Mouse (Mus musculus): ENCODE measurements at regions not wholly inside any gene's neighbourhood (a gene's known extent, or its start where the extent isn't known, plus 50 kb on each side); places are given as distances from the start of the nearest gene placed in this dataset.

DNA sequence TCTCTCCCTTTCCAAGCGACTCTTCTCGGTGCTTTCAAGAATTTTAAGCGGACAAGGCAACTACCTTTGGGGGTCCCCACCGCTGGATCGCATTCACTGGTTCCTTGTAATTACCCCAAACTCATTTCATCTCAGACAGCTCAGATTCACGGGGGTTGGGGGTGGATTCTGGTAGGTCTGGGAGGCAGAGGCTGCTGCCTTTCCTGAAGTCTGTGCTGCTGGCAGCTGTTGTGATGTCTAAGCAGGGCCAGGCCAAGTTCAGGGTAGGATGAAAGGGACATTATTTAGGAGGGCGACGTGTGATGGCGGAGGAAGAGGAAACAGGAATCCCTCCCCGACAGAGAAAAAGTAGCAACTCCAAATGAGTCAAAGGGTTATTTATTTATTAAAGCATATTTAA, 102.8 kb upstream of the Tmem45b start:
- TF ChIP-seq POLR2A (IDR thresholded peaks at IDR 0.05; ENCODE audit: insufficient read depth, low read depth, low read length) (no peak), CTCF (IDR thresholded peaks at IDR 0.05; ENCODE audit: insufficient read depth, low read depth, low read length) (no peak)
